Mouse (Mus musculus) G1E (cell line): ENCODE data around the gene Tesk1.

Experiments used
- CTCF ChIP-seq: IDR thresholded peaks from 2 replicates; pipeline ENCODE4 v1.5.1; 2012; ENCODE audit warnings: low read depth, low read length, inconsistent platforms, mixed read lengths
- GATA2 ChIP-seq: IDR thresholded peaks from 2 replicates; pipeline ENCODE4 v1.6.1; 2012; ENCODE audit warnings: low read depth, low read length, inconsistent platforms, borderline replicate concordance

DNA sequence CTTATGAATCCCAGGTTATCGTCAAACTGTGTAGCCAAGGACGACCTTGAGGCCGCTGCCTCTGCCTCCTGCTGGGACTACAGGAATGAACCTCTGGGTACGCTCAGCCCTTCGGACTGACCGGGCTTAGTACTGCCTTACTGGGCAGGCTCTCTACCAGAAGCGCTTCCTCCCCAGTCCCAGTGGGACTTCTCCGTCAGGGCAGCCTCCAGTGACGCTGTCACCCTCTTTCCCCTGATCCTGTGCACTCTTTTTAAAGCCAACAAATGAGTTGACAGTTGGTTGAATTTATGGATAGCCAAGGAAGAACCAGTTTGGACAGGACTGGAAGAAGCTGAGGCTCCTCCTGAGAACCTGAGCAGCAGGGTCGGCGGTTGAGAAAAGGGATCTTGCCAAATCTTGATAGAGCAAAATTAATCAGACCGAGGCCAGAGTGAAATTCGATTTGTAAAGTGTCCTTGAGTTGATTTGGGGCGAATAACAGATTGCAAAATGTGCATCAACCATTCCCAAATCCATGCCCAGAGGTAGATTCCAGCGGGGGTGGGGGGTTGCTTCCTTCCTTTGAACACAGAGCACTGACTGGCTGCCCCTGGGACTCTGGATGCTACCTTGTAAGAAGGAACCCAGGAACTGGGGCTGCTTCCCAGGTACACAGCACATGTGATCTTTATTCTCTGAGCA lies 22.6 kb upstream of the Tesk1 start:
- TF ChIP-seq CTCF: no peak
- TF ChIP-seq GATA2: no peak
